Mouse (Mus musculus) spleen, adult 2 months (tissue): ENCODE results near the gene Gm20388.

ENCODE experiments used
- CTCF ChIP-seq: fragments of 200-500 bp; IDR thresholded peaks from 2 replicates; pipeline ENCODE4 v1.5.1; 2011; ENCODE audit warnings: mild to moderate bottlenecking, inconsistent platforms; ENCODE audit not compliant: insufficient read depth, insufficient read length, insufficient replicate concordance; ENCODE audit errors: extremely low read depth
- POLR2A ChIP-seq: fragments of 200-500 bp; IDR thresholded peaks from 2 replicates; pipeline ENCODE4 v1.6.1; 2011; ENCODE audit warnings: low read depth, low read length, inconsistent platforms

- TF ChIP-seq POLR2A: no peak
- TF ChIP-seq CTCF: no peak
Measured at GRCm38 (mm10) chr8:121181285-121181884, 1270.7 kb downstream of the Gm20388 start.
